Mouse (Mus musculus): ENCODE results near the gene Gale.
"Not testable (repeated sequence)": the region's sequence is repeated elsewhere in the genome, so short reads cannot be mapped to it uniquely, and the experiment has no call there.

Gale gene

GRCm38 (mm10) chr4:135970585-135970984 is 7.1 kb downstream of the Gale start:
- no peak for DNase-seq (ENCODE audit: low read depth, low spot score)

- DNase-seq (ENCODE audit: low read depth, low spot score): peak; percentile 52
Measured at GRCm38 (mm10) chr4:135971805-135972555, 8.5 kb downstream of the Gale start.

- peak; percentile 79 for DNase-seq (ENCODE audit: low read depth, low spot score)
Measured at GRCm38 (mm10) chr4:135972556-135972906, 9.0 kb downstream of the Gale start, which contains the start of gene Lypla2. Gene Lypla2, minus strand, starts transcription at chr4:135972626.

GRCm38 (mm10) chr4:135972911-135973811 is 9.6 kb downstream of the Gale start:
- DNase-seq (ENCODE audit: low read depth, low spot score): peak; percentile 35

GRCm38 (mm10) chr4:135976146-135976545 is 12.6 kb downstream of the Gale start:
- DNase-seq (ENCODE audit: low read depth, low spot score): no peak

- not testable (repeated sequence) for DNase-seq (ENCODE audit: low read depth, low spot score)
Measured at GRCm38 (mm10) chr4:135980223-135980622, 16.7 kb downstream of the Gale start.

GRCm38 (mm10) chr4:135981524-135982063 is 18.1 kb downstream of the Gale start:
- no peak for DNase-seq (ENCODE audit: low read depth, low spot score)

- no peak for DNase-seq (ENCODE audit: low read depth, low spot score)
Measured at GRCm38 (mm10) chr4:135984556-135984955, 21.0 kb downstream of the Gale start.

- DNase-seq (ENCODE audit: low read depth, low spot score): no peak
Measured at GRCm38 (mm10) chr4:135985193-135985592, 21.7 kb downstream of the Gale start.

GRCm38 (mm10) chr4:135985769-135986168 is 22.2 kb downstream of the Gale start:
- DNase-seq (ENCODE audit: low read depth, low spot score): no peak

GRCm38 (mm10) chr4:135986301-135986942 is 22.9 kb downstream of the Gale start:
- no peak for DNase-seq (ENCODE audit: low read depth, low spot score)

GRCm38 (mm10) chr4:135986943-135987710 is 23.6 kb downstream of the Gale start, which contains the start of gene Pithd1:
Gene Pithd1, minus strand, starts transcription at chr4:135987264.
- DNase-seq (ENCODE audit: low read depth, low spot score): peak; percentile 98

GRCm38 (mm10) chr4:135987714-135988113 is 24.2 kb downstream of the Gale start:
- no peak for DNase-seq (ENCODE audit: low read depth, low spot score)

- DNase-seq (ENCODE audit: low read depth, low spot score): no peak
Measured at GRCm38 (mm10) chr4:135993941-135994340, 30.4 kb downstream of the Gale start.

- DNase-seq (ENCODE audit: low read depth, low spot score): no peak
Measured at GRCm38 (mm10) chr4:135995118-135995517, 31.6 kb downstream of the Gale start.

GRCm38 (mm10) chr4:136004107-136004675 is 40.7 kb downstream of the Gale start:
- DNase-seq (ENCODE audit: low read depth, low spot score): no peak

- DNase-seq (ENCODE audit: low read depth, low spot score): no peak
Measured at GRCm38 (mm10) chr4:136004921-136005320, 41.4 kb downstream of the Gale start.

GRCm38 (mm10) chr4:136006821-136007220 is 43.3 kb downstream of the Gale start:
- DNase-seq (ENCODE audit: low read depth, low spot score): peak; percentile 41

- no peak for DNase-seq (ENCODE audit: low read depth, low spot score)
Measured at GRCm38 (mm10) chr4:136008782-136009447, 45.4 kb downstream of the Gale start.

- no peak for DNase-seq (ENCODE audit: low read depth, low spot score)
Measured at GRCm38 (mm10) chr4:136010586-136010985, 47.1 kb downstream of the Gale start.

All from CD4-positive helper T cell, adult 2 months (primary cell).